Mouse (Mus musculus) ES-E14 (cell line): ENCODE results near the gene Map3k5.

Source experiments
- CHD2 ChIP-seq: IDR thresholded peaks from 2 replicates; pipeline ENCODE4 v1.6.1; 2014; ENCODE audit warnings: mild to moderate bottlenecking, low read depth, low read length, inconsistent platforms
- HCFC1 ChIP-seq: IDR thresholded peaks from 2 replicates; pipeline ENCODE4 v1.6.1; 2012; ENCODE audit warnings: low read length, inconsistent platforms, borderline replicate concordance; ENCODE audit not compliant: insufficient read depth
- MAFK ChIP-seq: IDR thresholded peaks from 2 replicates; pipeline ENCODE4 v1.6.1; 2014; ENCODE audit warnings: mild to moderate bottlenecking, low read depth, low read length, inconsistent platforms; ENCODE audit not compliant: insufficient read depth
- ZC3H11A ChIP-seq: IDR thresholded peaks from 2 replicates; pipeline ENCODE4 v1.6.1; 2012; ENCODE audit warnings: low read depth, mild to moderate bottlenecking, inconsistent platforms, low read length, borderline replicate concordance
- ZNF384 ChIP-seq: IDR thresholded peaks from 2 replicates; pipeline ENCODE4 v1.6.1; 2012; ENCODE audit warnings: low read depth, low read length, inconsistent platforms

DNA sequence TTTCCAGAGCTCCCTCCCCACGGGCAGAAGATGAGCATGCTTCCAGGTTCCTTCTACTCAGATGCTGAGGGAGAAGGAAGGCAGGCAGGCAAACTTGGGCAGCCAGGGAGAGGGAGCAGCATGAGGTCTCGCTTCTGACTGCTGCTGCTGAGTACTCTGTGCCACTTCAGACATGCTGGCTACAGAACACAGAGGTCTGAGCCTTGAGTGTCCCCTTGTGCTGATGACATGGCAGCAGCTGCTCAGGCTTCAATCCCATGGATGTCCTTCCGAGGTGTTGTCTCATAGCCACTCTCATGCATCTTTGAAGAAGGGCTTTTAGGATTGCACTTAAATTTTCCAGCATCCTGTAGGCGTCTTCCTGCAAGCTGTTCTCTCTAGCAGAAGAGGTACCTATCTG lies 237.5 kb downstream of the Map3k5 start:
- TF ChIP-seq MAFK = no peak
- TF ChIP-seq CHD2 = no peak
- no peak for TF ChIP-seq ZC3H11A
- TF ChIP-seq HCFC1 = no peak
- TF ChIP-seq ZNF384 = no peak
